Mouse (Mus musculus) midbrain, embryonic 10.5 days (tissue): ENCODE measurements around the gene Dhtkd1. TPM values are rescaled to one million over a fixed set of nuclear protein-coding genes. Genes with fewer than 3 reads are reported as not detected.
"Not testable (repeated sequence)": the region's sequence is repeated elsewhere in the genome, so short reads cannot be mapped to it uniquely, and the experiment has no call there.

Experiments
- DNase-seq: peaks from one replicate; pipeline ENCODE4 v3.0.0-alpha.2; 2017; ENCODE audit warnings: low spot score
- H3K27ac ChIP-seq: fragments of 300-500 bp; sonication (generic); replicated peaks from 2 replicates; pipeline ENCODE4 v1.5.1; 2016; ENCODE audit warnings: mild to moderate bottlenecking
- H3K27me3 ChIP-seq: fragments of 300-500 bp; sonication (generic); 2 replicates; pipeline ENCODE4 v1.6.1; 2016; ENCODE audit warnings: low read depth, mild to moderate bottlenecking; ENCODE audit not compliant: poor library complexity, severe bottlenecking
- H3K36me3 ChIP-seq: fragments of 300-500 bp; sonication (generic); 2 replicates; pipeline ENCODE4 v1.6.1; 2016; ENCODE audit warnings: mild to moderate bottlenecking, moderate library complexity
- H3K4me1 ChIP-seq: fragments of 300-500 bp; sonication (generic); 2 replicates; pipeline ENCODE4 v1.6.1; 2016
- H3K4me3 ChIP-seq: fragments of 300-500 bp; sonication (generic); 2 replicates; pipeline ENCODE4 v1.5.1; 2016; ENCODE audit warnings: mild to moderate bottlenecking, moderate library complexity
- H3K9me3 ChIP-seq: fragments of 300-500 bp; sonication (generic); replicated peaks from 2 replicates; pipeline ENCODE4 v1.6.1; 2016; ENCODE audit warnings: mild to moderate bottlenecking
- WGBS: fragments of 180-500 bp; shearing (Covaris S2); methylation state at CpG from one replicate; pipeline ENCODE4 v1.1.7; 2016; 5-methylcytosine and 5-hydroxymethylcytosine counted together
- polyA plus RNA-seq: library from polyadenylated mRNA; unstranded; fragments of >200 nt; fragmentation: Nextera tagmentation; extraction: Ambion mirVana; gene quantifications from 2 replicates; pipeline ENCODE4 v1.2.1, GENCODE M21; 2016

Gene Dhtkd1
- polyA plus RNA-seq: 5.3 and 5.6 TPM in 2 replicates

DNA sequence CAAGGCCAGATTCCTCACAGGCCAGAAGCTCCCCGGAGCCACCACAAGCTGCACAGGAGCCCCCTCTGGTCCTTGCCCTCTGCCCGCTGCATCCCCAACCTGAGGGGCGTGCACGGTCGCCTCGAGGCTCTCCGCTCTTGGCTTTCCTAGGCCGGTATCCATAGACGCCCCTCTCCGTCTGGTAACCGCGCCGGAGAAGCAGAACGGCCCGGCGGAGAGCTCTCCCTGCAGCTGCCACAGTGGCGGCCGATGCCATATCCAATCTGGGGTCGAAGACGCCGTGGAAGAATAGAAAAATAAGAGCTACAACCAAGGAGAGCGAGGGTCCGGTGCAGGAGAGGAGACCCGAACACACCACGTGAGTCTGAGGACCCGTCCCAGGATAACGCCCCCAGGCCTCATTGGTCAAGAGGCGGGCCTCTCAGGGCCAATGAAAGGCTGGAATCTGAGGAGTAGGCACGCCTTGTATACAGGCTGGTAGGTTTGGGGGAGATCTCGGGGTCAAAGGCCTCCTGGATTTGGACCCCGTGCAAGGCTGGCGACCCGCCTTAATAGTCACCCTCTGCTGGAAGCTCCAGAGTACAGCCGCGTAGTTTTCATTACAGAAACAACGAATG is at the start of gene Dhtkd1:
Dhtkd1 (minus strand) TSS at position 377 of the 617 bp plus-strand sequence.
- DNase-seq: peak; percentile 78
- H3K9me3 ChIP-seq: no peaks in the 10 kb centered on the region
- no peaks in the 10 kb centered on the region for H3K27me3 ChIP-seq
- peak within 1 kb of the TSS; percentile 73 for H3K4me3 ChIP-seq
- H3K36me3 ChIP-seq: no peaks in the 10 kb centered on the region
- WGBS: under 1% methylated on average over 36 of the region's 36 CpGs
- H3K4me1 ChIP-seq: peaks cover 10% of the 10 kb centered on the region
- peak within 1 kb of the TSS; percentile 84 for H3K27ac ChIP-seq

DNA sequence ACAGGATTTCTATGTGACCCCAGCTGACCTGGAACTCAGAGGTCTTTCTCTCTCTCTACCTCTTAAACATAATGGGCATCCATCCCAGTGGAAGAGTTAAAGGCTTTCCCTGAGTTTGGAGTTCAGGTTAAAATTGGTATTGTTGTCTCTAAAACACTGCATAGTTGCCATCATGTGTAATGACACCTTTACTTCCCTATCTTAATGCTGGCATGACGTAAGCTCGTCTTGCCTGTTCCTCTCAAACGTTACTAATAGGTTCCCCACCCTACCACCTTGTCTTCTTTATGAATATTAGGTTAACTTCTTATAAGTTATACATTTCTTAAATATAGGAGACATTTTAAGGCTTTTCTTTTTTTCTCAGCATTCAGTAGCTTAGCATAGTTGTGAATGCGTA is 34.9 kb upstream of the Dhtkd1 start:
- Histone ChIP-seq H3K4me1 (no peaks in the 10 kb centered on the region), H3K4me3 (no peak overlapping the region), H3K27ac (no peak overlapping the region), H3K27me3 (no peaks in the 10 kb centered on the region), H3K36me3 (peaks cover 66% of the 10 kb centered on the region), H3K9me3 (no peaks in the 10 kb centered on the region)
- WGBS: 93% methylated on average over 4 of the region's 4 CpGs
- DNase-seq: no peak

DNA sequence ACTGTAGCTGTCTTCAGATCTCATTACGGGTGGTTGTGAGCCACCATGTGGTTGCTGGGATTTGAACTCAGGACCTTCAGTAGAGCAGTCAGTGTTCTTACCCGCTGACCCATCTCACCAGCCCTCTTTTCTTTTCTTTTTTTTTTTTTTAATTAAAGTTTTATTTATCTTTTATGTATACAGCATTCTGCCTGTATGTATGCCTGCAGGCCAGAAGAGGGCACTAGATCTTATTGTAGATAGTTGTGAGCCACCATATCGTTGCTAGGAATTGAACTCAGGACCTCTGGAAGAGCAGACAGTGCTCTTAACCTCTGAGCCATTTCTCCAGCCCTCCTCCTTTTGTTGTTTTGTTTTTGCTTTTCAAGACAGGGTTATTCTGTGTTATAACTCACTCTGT is 28.0 kb upstream of the Dhtkd1 start:
- WGBS: 94% methylated on average over 3 of the region's 3 CpGs

DNA sequence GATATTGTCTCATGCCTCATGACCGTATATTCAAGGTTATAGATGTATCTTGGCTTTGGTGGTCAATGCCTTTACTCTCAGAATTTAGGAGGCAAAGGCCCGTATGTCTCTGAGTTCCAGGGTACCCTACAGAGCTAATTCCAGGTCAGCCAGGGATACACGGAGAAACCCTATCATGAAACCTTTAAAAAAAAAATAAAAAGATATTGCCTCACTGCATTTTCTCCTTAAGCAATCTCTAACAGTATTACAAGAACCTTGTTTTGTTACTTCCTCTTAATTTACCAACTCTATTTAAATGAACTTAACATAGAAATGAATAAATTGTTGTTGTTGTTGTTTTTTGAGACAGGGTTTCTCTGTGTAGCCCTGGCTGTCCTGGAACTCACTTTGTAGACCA is 23.4 kb upstream of the Dhtkd1 start:
- Histone ChIP-seq H3K36me3 (peaks cover 63% of the 10 kb centered on the region), H3K4me1 (no peaks in the 10 kb centered on the region), H3K4me3 (no peak overlapping the region), H3K27ac (no peak overlapping the region), H3K9me3 (no peaks in the 10 kb centered on the region), H3K27me3 (no peaks in the 10 kb centered on the region)
- WGBS: 94% methylated on average over 3 of the region's 3 CpGs
- no peak for DNase-seq

More for the DNA sequence above, 28.0 kb upstream of the Dhtkd1 start:
- H3K36me3 ChIP-seq: peaks cover 42% of the 10 kb centered on the region
- DNase-seq, H3K9me3 ChIP-seq, H3K27me3 ChIP-seq, H3K4me3 ChIP-seq, H3K27ac ChIP-seq, H3K4me1 ChIP-seq: not testable (repeated sequence)

DNA sequence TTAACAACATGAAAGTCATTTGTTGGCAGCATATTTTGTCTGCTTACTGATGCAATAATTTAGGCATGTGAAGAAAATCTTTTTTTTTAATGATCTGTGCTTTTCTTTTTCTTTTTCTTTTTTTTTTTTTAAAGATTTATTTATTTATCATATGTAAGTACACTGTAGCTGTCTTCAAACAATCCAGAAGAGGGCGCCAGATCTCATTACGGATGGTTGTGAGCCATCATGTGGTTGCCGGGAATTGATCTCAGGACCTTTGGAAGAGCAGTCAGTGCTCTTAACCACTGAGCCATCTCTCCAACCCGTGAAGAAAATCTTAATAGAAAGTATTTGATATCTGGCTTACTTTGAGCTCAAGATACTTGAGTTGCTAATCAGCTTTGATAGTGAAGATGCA is 21.1 kb upstream of the Dhtkd1 start:
- WGBS: 90% methylated on average over 4 of the region's 4 CpGs
- peaks cover 79% of the 10 kb centered on the region for H3K36me3 ChIP-seq

DNA sequence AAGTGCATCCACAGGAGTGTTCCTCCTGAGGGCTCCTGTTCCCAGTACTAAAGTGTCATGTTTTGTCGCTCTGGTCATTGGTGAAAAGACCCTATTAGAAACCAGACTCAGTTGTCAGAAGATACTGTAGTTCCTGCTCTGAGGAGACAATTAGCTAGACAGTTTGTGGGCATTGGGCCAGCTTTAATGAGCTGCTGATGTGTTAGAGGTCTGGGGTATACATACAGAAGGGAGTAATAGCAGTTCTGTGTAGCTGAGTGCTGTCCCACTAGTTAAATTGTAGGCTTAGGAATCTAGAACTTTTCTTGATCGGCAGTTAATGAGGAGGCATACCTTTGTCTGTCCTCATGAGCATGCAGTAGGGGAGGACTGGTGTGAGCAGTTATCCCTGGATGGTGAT is 19.7 kb upstream of the Dhtkd1 start:
- Histone ChIP-seq H3K4me1 (no peaks in the 10 kb centered on the region), H3K9me3 (no peaks in the 10 kb centered on the region), H3K27me3 (no peaks in the 10 kb centered on the region), H3K36me3 (peaks cover 90% of the 10 kb centered on the region), H3K27ac (no peak overlapping the region), H3K4me3 (no peak overlapping the region)
- 100% methylated on average over 2 of the region's 2 CpGs for WGBS
- DNase-seq: no peak

More for the DNA sequence above, 21.1 kb upstream of the Dhtkd1 start:
- not testable (repeated sequence) for H3K9me3 ChIP-seq, H3K4me1 ChIP-seq, H3K27ac ChIP-seq, H3K27me3 ChIP-seq, DNase-seq, H3K4me3 ChIP-seq

DNA sequence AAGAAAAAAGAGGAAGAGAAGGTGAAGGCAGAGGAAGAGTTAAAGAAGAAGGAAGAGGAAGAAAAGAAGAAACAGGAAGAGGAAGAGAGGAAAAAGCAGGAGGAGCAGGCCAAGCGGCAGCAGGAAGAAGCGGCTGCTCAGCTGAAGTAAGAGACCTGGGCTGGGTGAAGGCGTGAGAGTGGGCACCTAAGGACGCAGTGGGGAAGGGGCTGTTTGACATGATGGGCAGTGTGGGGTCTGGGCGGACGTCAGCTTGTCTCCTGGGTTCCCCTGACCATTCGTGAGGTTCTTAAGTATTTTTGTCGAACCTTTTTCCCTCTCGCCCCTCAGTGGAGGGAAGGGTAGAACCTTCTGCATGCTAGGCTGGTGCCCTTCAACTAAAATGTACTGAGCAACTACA is 15.1 kb upstream of the Dhtkd1 start:
- peaks cover 5% of the 10 kb centered on the region for H3K4me1 ChIP-seq
- peaks cover 61% of the 10 kb centered on the region for H3K36me3 ChIP-seq
- H3K27me3 ChIP-seq: no peaks in the 10 kb centered on the region
- H3K4me3 ChIP-seq: no peak overlapping the region
- H3K27ac ChIP-seq: no peak overlapping the region
- H3K9me3 ChIP-seq: no peaks in the 10 kb centered on the region
- DNase-seq: no peak
- 92% methylated on average over 9 of the region's 9 CpGs for WGBS

DNA sequence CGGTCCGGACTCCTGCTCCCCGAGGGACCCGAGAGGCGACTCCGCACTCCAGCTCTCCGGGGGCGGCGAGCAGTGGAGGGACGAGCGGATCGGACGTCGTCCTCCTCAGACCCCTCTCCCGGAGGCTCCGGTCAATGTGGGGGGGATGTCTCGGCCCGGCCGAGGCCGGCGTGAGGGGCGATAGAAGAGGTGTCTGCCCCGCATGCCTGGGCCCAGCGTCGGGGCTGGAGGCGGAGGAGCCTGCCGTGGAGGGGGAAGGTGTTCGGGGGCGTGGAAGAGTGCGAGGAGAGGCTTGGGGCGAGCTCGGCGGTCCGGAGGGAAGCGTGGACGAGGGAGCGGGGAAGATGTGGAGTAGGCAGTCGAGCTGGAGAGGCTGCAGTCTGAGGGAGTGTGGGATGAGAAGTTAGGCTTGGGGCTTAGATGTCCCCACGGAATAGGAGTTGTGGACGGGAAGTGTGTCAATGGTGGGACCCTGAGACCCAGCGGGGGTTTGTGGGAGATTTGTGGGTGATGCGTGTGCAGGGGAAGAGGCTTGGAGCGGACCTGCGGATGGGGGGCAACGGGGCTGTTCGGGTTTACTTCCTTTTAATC is 9.1 kb upstream of the Dhtkd1 start:
- WGBS: under 1% methylated on average over 46 of the region's 46 CpGs
- DNase-seq: no peak
- H3K36me3 ChIP-seq: 0 out of 2 replicates have a peak, but pooled peaks cover 3% of the 10 kb centered on the region
- no peaks in the 10 kb centered on the region for H3K27me3 ChIP-seq
- peaks cover 19% of the 10 kb centered on the region for H3K4me1 ChIP-seq
- peak overlapping the region; percentile 95 for H3K27ac ChIP-seq
- H3K9me3 ChIP-seq: no peaks in the 10 kb centered on the region
- H3K4me3 ChIP-seq: peak overlapping the region; percentile 74

DNA sequence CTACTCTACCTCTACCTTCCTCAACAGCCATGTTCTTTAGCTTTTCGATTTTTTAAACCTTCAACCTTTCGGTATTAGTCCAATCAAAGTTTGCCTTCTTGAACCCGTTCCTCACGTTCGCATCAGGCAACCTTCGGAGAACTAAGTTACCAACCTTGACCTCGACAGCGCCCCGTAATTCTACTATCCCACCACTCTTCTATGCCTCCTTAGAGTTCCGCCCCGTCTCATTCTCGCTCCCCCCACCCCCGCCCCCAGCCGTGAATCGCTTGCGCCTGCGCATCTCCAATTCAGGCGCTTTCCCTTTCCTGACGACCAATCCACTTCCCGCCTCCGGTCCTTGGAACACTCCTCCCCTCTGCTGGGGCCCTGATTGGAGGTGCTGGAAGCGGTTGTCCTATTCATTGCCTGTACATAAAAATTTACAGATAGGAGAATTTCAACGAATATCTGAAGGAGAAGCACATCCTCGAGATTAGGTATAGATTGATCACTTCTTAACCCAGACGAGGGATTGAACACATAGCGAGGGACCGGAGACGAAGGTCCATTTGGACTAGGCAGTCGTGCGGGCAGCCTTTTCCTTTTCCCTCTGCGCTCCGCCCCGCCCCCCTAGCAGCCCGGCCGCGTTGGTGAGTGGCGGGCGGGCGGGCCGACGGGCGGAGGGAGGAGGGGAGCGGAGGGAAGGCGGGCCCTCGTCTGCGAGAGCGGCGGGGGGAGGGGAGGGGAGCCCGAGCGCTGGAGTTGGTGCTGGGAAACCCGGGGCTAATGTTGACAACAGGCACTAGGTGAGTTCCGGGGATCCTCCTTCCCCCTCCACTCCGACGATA is 8.4 kb upstream of the Dhtkd1 start, which contains the start of gene Upf2:
Upf2 (plus strand) TSS at position 704 of the 830 bp plus-strand sequence.
- peak within 1 kb of the TSS; percentile 95 for H3K27ac ChIP-seq
- H3K9me3 ChIP-seq: no peaks in the 10 kb centered on the region
- no peaks in the 10 kb centered on the region for H3K27me3 ChIP-seq
- H3K36me3 ChIP-seq: 0 out of 2 replicates have a peak, but pooled peaks cover 3% of the 10 kb centered on the region
- WGBS: under 1% methylated on average over 47 of the region's 54 CpGs
- peaks cover 19% of the 10 kb centered on the region for H3K4me1 ChIP-seq
- peak; percentile 93 for DNase-seq
- H3K4me3 ChIP-seq: peak within 1 kb of the TSS; percentile 74

DNA sequence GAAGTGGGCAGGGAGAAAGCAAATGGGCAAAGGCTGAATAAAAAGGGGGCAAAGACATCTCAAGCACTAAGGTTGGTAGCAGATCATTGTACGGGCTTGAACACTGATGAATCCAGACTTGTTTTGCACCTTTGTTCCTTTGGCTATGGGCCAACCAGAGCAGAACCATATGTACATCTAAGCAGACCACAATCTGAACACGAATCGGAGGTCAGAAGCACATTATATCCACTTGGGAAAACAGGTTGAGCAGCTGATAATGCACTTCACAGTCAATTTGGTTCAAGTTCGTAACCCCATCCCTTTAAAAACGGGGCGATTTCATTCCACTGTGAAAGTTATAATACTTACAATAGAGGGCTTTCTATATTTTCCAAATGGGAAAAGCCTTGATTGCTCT is 7.7 kb upstream of the Dhtkd1 start:
- H3K27ac ChIP-seq: peak overlapping the region; percentile 95
- WGBS: 19% methylated on average over 6 of the region's 6 CpGs
- no peak for DNase-seq
- H3K4me3 ChIP-seq: peak overlapping the region; percentile 74
- H3K36me3 ChIP-seq: 0 out of 2 replicates have a peak, but pooled peaks cover 3% of the 10 kb centered on the region
- H3K9me3 ChIP-seq: no peaks in the 10 kb centered on the region
- H3K4me1 ChIP-seq: peaks cover 19% of the 10 kb centered on the region
- H3K27me3 ChIP-seq: no peaks in the 10 kb centered on the region

DNA sequence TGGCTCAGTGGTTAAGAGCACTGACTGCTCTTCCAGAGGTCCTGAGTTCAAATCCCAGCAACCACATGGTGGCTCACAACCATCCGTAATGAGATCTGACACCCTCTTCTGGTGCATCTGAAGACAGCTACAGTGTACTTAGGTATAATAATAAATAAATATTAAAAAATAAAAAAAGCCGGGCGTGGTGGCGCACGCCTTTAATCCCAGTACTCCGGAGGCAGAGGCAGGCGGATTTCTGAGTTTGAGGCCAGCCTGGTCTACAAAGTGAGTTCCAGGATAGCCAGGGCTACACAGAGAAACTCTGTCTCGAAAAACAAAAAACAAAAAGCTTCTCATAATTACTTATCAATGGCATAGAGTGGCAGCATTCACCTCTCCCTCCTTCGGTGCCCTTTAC is 7.2 kb upstream of the Dhtkd1 start:
- DNase-seq, H3K36me3 ChIP-seq, H3K9me3 ChIP-seq, H3K27me3 ChIP-seq: not testable (repeated sequence)
- H3K27ac ChIP-seq: peak overlapping the region; percentile 95
- H3K4me3 ChIP-seq: peak overlapping the region; percentile 74
- 98% methylated on average over 9 of the region's 9 CpGs for WGBS
- peaks cover 19% of the 10 kb centered on the region for H3K4me1 ChIP-seq

DNA sequence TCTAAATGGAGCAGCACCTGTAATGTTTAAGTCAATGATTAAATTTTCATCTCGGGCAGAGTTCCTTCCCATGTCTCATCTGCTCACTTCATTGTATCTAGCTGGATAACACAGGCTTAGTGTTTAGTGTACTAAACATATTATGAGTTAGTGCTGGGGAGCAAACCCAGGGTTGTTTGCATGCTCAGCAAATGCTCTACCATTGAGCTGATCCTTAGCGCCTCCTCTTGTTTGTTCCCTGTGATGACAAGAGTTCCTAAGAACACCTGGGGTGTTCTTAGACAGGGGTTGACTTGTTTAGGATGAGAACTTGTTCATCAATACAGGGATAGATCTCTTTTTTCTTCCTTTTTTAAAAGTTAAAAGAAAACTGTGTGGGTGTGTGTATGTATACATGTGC is 6.4 kb upstream of the Dhtkd1 start:
- no peak for DNase-seq
- Histone ChIP-seq H3K27me3 (no peaks in the 10 kb centered on the region), H3K36me3 (0 out of 2 replicates have a peak, but pooled peaks cover 3% of the 10 kb centered on the region), H3K4me1 (peaks cover 19% of the 10 kb centered on the region), H3K9me3 (no peaks in the 10 kb centered on the region), H3K4me3 (no peak overlapping the region), H3K27ac (no peak overlapping the region)
- WGBS: 85% methylated on average over 2 of the region's 2 CpGs

DNA sequence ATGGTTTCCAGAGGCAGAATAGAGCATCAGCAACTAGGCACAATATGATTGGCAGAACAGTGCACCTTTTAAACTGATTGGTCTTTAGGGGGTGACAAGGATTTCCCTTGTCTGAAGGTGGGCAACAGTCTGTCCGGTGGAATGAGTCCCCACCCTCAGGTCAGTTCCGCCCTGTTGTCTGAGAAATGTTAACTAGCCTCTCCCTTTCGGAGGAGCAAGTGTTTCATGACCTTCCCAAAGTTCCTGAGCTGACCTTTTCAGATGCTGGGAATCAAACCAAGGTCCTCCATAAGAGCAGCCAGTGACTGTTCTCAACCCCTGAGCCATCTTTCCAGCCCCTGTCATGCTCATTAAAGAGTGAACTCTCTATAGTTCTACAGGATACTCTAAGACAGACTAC is 4.3 kb upstream of the Dhtkd1 start:
- H3K9me3 ChIP-seq: no peaks in the 10 kb centered on the region
- H3K36me3 ChIP-seq: no peaks in the 10 kb centered on the region
- no peak overlapping the region for H3K4me3 ChIP-seq
- H3K27ac ChIP-seq: no peak overlapping the region
- DNase-seq: no peak
- H3K4me1 ChIP-seq: peaks cover 15% of the 10 kb centered on the region
- WGBS: 83% methylated on average over 3 of the region's 3 CpGs
- H3K27me3 ChIP-seq: no peaks in the 10 kb centered on the region
